Mouse (Mus musculus) E14TG2a.4 (cell line): ENCODE results near the gene Fbxw4.

Experiments
- H3K27me3 ChIP-seq: 2 replicates; pipeline ENCODE4 v1.6.1; 2014; ENCODE audit warnings: low read length, control low read depth; ENCODE audit not compliant: insufficient read depth
- H3K36me3 ChIP-seq: 2 replicates; pipeline ENCODE4 v1.6.1; 2014; ENCODE audit warnings: low read length, control low read depth; ENCODE audit not compliant: insufficient read depth
- H3K4me1 ChIP-seq: replicated peaks from 2 replicates; pipeline ENCODE4 v1.6.1; 2014; ENCODE audit warnings: low read depth, low read length, control low read depth
- H3K4me3 ChIP-seq: replicated peaks from 2 replicates; pipeline ENCODE4 v1.5.1; 2014; ENCODE audit warnings: mild to moderate bottlenecking, low read length
- H3K9me3 ChIP-seq: 2 replicates; pipeline ENCODE4 v1.6.1; 2014; ENCODE audit warnings: low read length, control low read depth
- CTCF ChIP-seq: conservative IDR thresholded peaks from 2 replicates; pipeline ENCODE4 v1.5.1; 2014; ENCODE audit warnings: low read length
- NANOG ChIP-seq: IDR thresholded peaks from 2 replicates; pipeline ENCODE4 v1.6.1; 2014; ENCODE audit warnings: borderline replicate concordance, low read length, mixed read lengths
- POU5F1 ChIP-seq: IDR thresholded peaks from 2 replicates; pipeline ENCODE4 v1.6.1; 2014; ENCODE audit warnings: low read length, borderline replicate concordance

Fbxw4 gene

DNA sequence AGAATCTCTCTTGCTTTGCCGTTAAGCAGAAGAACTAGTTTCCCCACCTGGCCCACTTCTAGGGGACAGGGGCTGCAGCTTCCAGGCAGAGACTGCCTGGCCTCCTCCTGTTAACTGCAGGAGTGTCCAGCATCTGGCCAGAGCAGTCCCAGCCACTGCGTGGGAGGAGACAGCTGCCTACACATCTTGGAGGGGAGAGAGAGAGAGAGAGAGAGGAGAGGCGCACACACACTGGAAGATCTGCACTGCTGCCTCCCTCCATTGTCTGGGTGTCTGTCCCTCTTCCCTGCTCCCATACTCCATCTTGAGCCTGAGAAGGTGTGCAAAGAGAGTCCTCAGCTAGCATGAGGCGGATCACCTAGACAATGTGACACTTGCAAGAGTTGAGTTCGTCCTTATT lies 130.8 kb downstream of the Fbxw4 start:
- Histone ChIP-seq H3K36me3 (peaks cover 30% of the 10 kb centered on the region), H3K4me3 (no peak overlapping the region), H3K27me3 (no peaks in the 10 kb centered on the region), H3K4me1 (peaks cover under 1% of the 10 kb centered on the region; the same call in 1 of the 2 replicates), H3K9me3 (peaks cover 13% of the 10 kb centered on the region)
- TF ChIP-seq NANOG, result no peak
- no peak for TF ChIP-seq CTCF
- no peak for TF ChIP-seq POU5F1
